Mouse (Mus musculus) left cerebral cortex, adult 2 months (tissue): ENCODE data around the gene Prkar1a. TPM values are rescaled to one million over a fixed set of nuclear protein-coding genes. Genes with fewer than 3 reads are reported as not detected.
"Not testable (repeated sequence)": the region's sequence is repeated elsewhere in the genome, so short reads cannot be mapped to it uniquely, and the experiment has no call there.

Source experiments
- DNase-seq, 2 experiments: peaks; one replicate each; pipeline ENCODE4 v3.0.0; 2021 to 2022; ENCODE audit warnings: low spot score in 2 of 2, mixed read lengths in 1 of 2; ENCODE audit errors: extremely low spot score in 1 of 2
- H3K27ac ChIP-seq: fragments of 200-600 bp; 2 replicates; pipeline ENCODE4 v1.8.1; 2022
- H3K4me3 ChIP-seq: fragments of 200-600 bp; 2 replicates; pipeline ENCODE4 v1.8.1; 2022
- CTCF ChIP-seq: fragments of 200-600 bp; IDR thresholded peaks from 2 replicates; pipeline ENCODE4 v1.8.1; 2022; ENCODE audit warnings: antibody characterized with exemption, mild to moderate bottlenecking, moderate library complexity
- intact Hi-C: fragments of 180-260 bp; cut with DNase I; formaldehyde crosslinking; loops from one replicate; pipeline ENCODE4 v1.15.1; 2025
- total RNA-seq, 2 experiments: library from RNA; stranded (reverse); gene quantifications; 2 replicates each; pipeline ENCODE4 v1.2.3; 2021

Gene Prkar1a
- total RNA-seq, 2 experiments from 2014 or later: 572 to 615 TPM

DNA sequence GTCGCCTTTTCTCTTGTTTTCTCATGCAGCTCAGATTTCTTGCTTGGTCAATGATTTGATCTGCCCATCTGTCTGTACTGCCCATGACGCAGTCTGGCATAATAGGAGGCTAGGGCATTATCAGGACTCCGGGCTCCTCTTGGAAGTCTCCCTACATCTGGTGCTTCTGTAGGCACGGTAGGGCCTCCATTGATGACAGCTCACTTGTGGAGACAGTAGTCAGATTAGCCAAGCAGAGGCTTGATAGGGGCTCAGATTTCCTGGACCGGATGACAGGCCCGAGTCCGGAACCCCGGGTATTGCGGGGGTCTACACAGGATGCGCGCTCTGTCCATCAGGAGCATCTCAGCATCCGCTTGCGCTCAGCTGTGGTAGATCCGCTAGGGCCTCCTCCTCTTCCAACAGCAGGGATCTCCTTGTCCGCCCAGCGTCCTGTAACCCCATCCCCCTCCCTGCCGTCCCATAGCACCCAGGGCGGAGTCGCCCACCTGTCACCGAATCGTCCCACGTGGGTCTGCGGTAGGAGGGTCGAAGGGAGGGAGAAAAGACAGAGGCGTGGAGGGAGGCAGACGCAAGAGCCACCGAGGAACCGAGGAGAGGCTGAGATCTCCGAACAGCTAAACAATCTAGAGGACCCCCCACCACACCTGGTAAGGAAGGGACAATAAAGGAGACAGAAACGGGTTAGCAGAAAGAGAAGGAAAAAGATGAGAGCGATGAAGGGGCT is 933 bp downstream of the Prkar1a start:
- Histone ChIP-seq H3K27ac (peak overlapping the region; percentile 99), H3K4me3 (peak overlapping the region; percentile 79)
- peak; percentile 85 for DNase-seq
- intact Hi-C loops: loop anchor here (1.0 kb wide), 1 partner anchor 38 kb away; no protein-coding TSS in a partner anchor
- no peak for TF ChIP-seq CTCF

GRCm38 (mm10) chr11:109650788-109651565 is 1.8 kb downstream of the Prkar1a start:
- peak overlapping the region; percentile 79 for H3K4me3 ChIP-seq
- peak overlapping the region; percentile 99 for H3K27ac ChIP-seq
- intact Hi-C loops: loop anchor here (1.0 kb wide), 1 partner anchor 39 kb away; no protein-coding TSS in a partner anchor
- peak; percentile 94 for DNase-seq
- TF ChIP-seq CTCF: no peak

DNA sequence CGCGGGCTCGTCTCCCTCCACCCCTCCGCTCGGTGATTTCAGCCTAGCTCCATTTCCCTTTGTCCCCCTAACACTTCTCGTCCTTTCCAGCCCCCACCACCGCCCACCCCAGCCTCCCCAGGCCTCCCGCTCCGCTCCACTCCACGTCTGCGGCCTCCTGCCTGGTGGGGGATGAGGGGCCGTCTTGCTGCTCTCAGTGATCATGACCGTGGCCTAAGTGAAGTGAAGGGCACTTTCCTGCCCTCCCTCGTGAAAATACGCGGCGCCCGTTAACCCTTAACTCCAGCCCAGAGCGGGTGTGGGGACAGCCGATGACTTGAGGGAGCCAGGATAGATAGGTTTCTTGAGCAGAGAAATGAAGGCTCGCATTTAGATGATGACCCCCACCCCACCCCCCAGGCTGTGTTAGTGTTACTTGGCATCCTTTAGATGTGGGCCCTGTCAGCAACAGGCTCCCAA is 2.4 kb downstream of the Prkar1a start:
- intact Hi-C loops: no loop called here
- Histone ChIP-seq H3K4me3 (peak overlapping the region; percentile 79), H3K27ac (peak overlapping the region; percentile 99)
- no peak for DNase-seq
- TF ChIP-seq CTCF: no peak

GRCm38 (mm10) chr11:109652505-109652904 is 3.3 kb downstream of the Prkar1a start:
- intact Hi-C loops: no loop called here
- TF ChIP-seq CTCF: no peak

DNA sequence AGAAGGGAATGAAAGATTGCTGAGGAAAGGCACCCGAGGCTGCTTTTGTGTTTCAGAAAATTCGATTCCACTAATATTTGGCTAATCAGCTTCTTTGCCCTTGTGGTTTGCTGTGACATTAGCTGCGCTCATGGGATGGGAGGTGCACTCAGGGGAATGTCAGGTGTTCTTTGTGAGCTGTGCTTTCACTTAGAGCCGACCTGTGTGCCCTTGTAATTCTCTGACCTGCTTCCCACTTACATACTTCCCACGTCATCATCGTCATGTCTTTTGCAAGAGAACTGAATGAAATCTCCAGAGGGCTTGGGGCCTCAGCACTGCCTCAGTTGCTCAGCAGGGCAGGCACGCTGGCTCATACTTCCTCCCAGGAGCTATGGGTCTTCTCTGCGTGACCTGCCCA is 4.0 kb downstream of the Prkar1a start:
- intact Hi-C loops: no loop called here
- peak overlapping the region; percentile 4; the same call in 1 of the 2 replicates for H3K27ac ChIP-seq
- no peak for TF ChIP-seq CTCF
- H3K4me3 ChIP-seq: peak overlapping the region; percentile 79
- no peak for DNase-seq

More at GRCm38 (mm10) chr11:109652505-109652904, 3.3 kb downstream of the Prkar1a start:
- H3K27ac ChIP-seq: peak overlapping the region; percentile 99
- DNase-seq: no peak
- H3K4me3 ChIP-seq: peak overlapping the region; percentile 79

DNA sequence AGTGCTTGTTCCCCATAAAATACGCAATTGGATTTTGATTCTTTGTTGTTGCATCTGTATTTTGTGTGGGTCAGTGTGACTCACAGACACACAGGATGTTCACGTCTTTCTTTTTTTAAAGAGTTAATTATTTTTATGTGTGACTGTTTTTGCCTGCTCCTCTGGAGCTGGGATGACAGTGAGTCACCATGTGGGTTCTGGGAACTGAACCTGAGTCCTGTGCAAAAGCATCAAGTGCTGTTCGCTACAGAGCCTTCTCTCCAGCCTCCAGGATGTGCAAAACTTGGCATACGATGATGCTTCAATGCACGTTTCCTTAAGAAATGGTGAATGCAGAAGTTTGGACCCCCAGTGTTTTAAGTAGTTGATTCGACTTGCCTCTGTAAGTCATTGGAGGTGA is 5.4 kb downstream of the Prkar1a start:
- TF ChIP-seq CTCF: no peak
- intact Hi-C loops: no loop called here
- no peak overlapping the region for H3K27ac ChIP-seq
- H3K4me3 ChIP-seq: no peak overlapping the region
- no peak for DNase-seq

DNA sequence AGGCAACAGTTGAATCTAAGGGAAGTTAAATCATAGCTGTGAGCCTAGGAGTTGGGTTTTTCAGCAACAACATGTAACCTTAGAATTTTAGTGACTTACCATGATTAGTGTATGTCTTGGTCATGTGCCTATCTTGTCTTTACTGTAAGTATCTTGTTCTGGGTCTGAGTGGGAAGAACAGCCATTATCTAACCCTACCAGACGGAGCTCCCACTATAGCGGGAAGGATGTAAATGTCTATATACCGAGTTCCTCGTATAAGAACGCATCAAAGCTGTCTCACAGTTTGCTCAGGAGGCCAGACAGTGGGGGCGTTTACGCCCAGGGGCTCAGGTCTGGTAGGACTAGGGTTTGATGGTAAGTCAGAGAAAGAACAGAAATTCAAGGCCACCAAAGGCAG is 7.0 kb downstream of the Prkar1a start:
- no peak for DNase-seq
- intact Hi-C loops: no loop called here
- no peak overlapping the region for H3K4me3 ChIP-seq
- no peak overlapping the region for H3K27ac ChIP-seq
- TF ChIP-seq CTCF: no peak

DNA sequence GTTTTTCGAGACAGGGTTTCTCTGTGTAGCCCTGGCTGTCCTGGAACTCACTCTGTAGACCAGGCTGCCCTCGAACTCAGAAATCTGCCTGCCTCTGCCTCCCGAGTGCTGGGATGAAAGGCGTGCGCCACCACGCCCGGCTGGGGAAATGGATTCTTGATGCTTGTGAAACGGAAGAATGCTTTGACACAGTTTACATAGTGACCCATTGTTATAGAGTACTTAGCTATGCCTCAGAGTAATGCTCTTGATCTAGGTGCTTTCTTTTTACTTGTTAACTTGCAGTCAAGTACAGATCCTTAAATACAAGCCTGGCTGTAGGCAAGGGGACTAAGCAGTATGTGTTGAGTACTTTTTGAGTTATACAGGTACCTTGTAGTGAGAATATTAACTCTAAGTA is 11.3 kb downstream of the Prkar1a start:
- H3K4me3 ChIP-seq, H3K27ac ChIP-seq, DNase-seq: not testable (repeated sequence)
- intact Hi-C loops: loop anchor here (5.0 kb wide), 1 partner anchor 612 kb away; no protein-coding TSS in a partner anchor

- no peak for DNase-seq
- intact Hi-C loops: loop anchor here (5.0 kb wide), 1 partner anchor 608 kb away; no protein-coding TSS in a partner anchor
Measured at GRCm38 (mm10) chr11:109664293-109664692, 15.1 kb downstream of the Prkar1a start.

GRCm38 (mm10) chr11:109665424-109665823 is 16.2 kb downstream of the Prkar1a start:
- intact Hi-C loops: no loop called here
- DNase-seq: no peak
- H3K4me3 ChIP-seq: no peak overlapping the region

More at GRCm38 (mm10) chr11:109664293-109664692, 15.1 kb downstream of the Prkar1a start:
- no peak overlapping the region; the same call in 1 of the 2 replicates for H3K27ac ChIP-seq
- TF ChIP-seq CTCF: no peak
- H3K4me3 ChIP-seq: no peak overlapping the region

DNA sequence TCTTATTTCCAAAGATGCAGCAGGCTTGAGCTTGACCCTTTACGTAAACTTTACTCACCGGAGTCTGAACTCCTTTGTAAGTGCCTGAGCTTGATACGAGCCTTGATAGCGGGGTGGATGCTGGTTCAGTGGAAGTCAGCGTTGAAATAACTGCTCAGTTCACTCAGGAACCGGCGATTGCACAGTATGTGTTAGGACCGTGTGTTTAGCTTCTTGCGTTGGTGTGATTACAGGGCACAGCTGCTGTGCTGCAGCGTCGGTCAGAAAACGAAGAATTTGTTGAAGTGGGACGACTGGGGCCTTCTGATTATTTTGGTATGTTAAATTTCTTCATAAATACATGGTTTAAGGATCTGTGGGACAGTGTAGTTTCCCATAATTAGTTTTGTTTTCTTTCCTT is 17.2 kb downstream of the Prkar1a start:
- no peak overlapping the region for H3K27ac ChIP-seq
- no peak overlapping the region for H3K4me3 ChIP-seq
- intact Hi-C loops: no loop called here
- no peak for DNase-seq
- no peak for TF ChIP-seq CTCF

More at GRCm38 (mm10) chr11:109665424-109665823, 16.2 kb downstream of the Prkar1a start:
- TF ChIP-seq CTCF: no peak
- no peak overlapping the region; the same call in 1 of the 2 replicates for H3K27ac ChIP-seq

GRCm38 (mm10) chr11:109667371-109667770 is 18.2 kb downstream of the Prkar1a start:
- intact Hi-C loops: no loop called here
- TF ChIP-seq CTCF: no peak
- no peak overlapping the region for H3K27ac ChIP-seq

More at GRCm38 (mm10) chr11:109667371-109667770, 18.2 kb downstream of the Prkar1a start:
- no peak overlapping the region for H3K4me3 ChIP-seq
- no peak for DNase-seq
